Mouse (Mus musculus) cortical plate, adult 2 months (tissue): ENCODE data around the gene Abca7.

Source experiments
- CTCF ChIP-seq: fragments of 200-500 bp; IDR thresholded peaks from 2 replicates; pipeline ENCODE4 v1.5.1; 2011; ENCODE audit warnings: mild to moderate bottlenecking, control low read depth, low read length; ENCODE audit not compliant: insufficient read depth; ENCODE audit errors: extremely low read depth
- POLR2A ChIP-seq: fragments of 200-500 bp; IDR thresholded peaks from 2 replicates; pipeline ENCODE4 v1.6.1; 2011; ENCODE audit warnings: mild to moderate bottlenecking, low read length, control low read depth; ENCODE audit not compliant: insufficient read depth; ENCODE audit errors: extremely low read depth

DNA sequence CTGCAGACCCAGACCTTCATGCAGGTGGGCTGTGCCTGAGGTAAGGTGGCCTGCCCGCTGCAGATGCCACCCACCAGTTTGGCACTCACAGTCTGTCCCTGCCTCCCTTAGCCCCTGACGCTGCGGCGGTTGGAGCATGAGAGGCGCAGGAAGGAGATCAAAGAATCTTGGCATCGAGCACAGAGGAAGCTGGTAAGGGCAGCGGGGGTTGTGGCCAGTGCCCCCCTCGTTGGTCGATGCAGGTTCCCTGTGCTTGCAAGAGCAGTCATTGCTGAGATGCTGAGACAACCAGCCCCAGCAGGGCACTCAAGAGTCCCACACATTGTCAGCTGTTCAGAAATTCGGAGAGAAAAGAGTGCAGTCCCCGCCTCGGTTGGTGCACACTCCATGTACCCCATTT is 25.9 kb downstream of the Abca7 start:
- TF ChIP-seq POLR2A, result no peak
- TF ChIP-seq CTCF, result no peak
